ENCODE assay signal across 8 mouse cellular contexts in genomic region chr9:72968349-72969061, GRCm38 (mm10). TPM values are rescaled to one million over a fixed set of nuclear protein-coding genes. Genes with fewer than 3 reads are reported as not detected.
DNase-seq lines count a peak whose midpoint lies in the region; ATAC-seq and TF ChIP-seq lines count a peak whose summit lies in the region.

No protein-coding gene starts in this region.

- no peaks in the 10 kb centered on the region for H3K27me3 ChIP-seq in heart, embryonic 12.5 days (replicated peaks)
- no peaks in the 10 kb centered on the region for H3K27me3 ChIP-seq in liver, embryonic 14.5 days (ENCODE audit: control insufficient read depth, insufficient read depth, low read length)

- no peak overlapping the region for H3K4me3 ChIP-seq in heart, embryonic 12.5 days
- no peak overlapping the region; a peak in 1 of 4 replicates for H3K4me3 ChIP-seq in liver, embryonic 14.5 days (ENCODE audit: insufficient read depth in 1 of 2, low read depth in 2 of 2, low read length in 2 of 2)

- TF ChIP-seq CTCF in liver, embryonic 14.5 days (IDR thresholded peaks at IDR 0.05; ENCODE audit: low read depth): peak; percentile 68

- H3K4me2 ChIP-seq in heart, embryonic 12.5 days: peak overlapping the region; percentile 34; the same call in 1 of the 2 replicates
- H3K4me2 ChIP-seq in liver, embryonic 14.5 days (ENCODE audit: low read depth): no peak overlapping the region

- no peaks in the 10 kb centered on the region for H3K9me3 ChIP-seq in heart, embryonic 12.5 days (replicated peaks)
- H3K9me3 ChIP-seq in liver, embryonic 14.5 days (ENCODE audit: control insufficient read depth, low read length): no peaks in the 10 kb centered on the region

- no peak; the same call in 1 of the 2 replicates for ATAC-seq in heart, embryonic 12.5 days (ENCODE audit: insufficient number of reproducible peaks, low FRiP score)
- ATAC-seq in liver, embryonic 14.5 days (ENCODE audit: insufficient read depth): no peak
- peak; percentile 90 for ATAC-seq in neutrophil, adult 5-6 weeks (ENCODE audit: extremely low read depth, insufficient number of reproducible peaks, low FRiP score, poor library complexity, severe bottlenecking)

- no peaks in the 10 kb centered on the region for H3K36me3 ChIP-seq in heart, embryonic 12.5 days
- no peaks in the 10 kb centered on the region for H3K36me3 ChIP-seq in liver, embryonic 14.5 days (replicated peaks; ENCODE audit: control insufficient read depth, insufficient read depth, low read depth)

- TF ChIP-seq EP300 in liver, embryonic 14.5 days (IDR thresholded peaks at IDR 0.05; ENCODE audit: low read depth): no peak

- WGBS in heart, embryonic 12.5 days: 29% methylated on average over 11 of the region's 11 CpGs
- 22% methylated on average over 11 of the region's 11 CpGs for WGBS in liver, embryonic 14.5 days (ENCODE audit: insufficient replicate concordance)

- no peaks in the 10 kb centered on the region for H3K4me1 ChIP-seq in heart, embryonic 12.5 days (replicated peaks)
- no peaks in the 10 kb centered on the region; a peak in 1 of 4 replicates for H3K4me1 ChIP-seq in liver, embryonic 14.5 days (replicated peaks; ENCODE audit: control insufficient read depth in 2 of 2, insufficient read depth in 2 of 2, low read length in 1 of 2)

- no peak overlapping the region for H3K27ac ChIP-seq in heart, embryonic 12.5 days (ENCODE audit: poor library complexity, severe bottlenecking)
- H3K27ac ChIP-seq in liver, embryonic 14.5 days: no peak overlapping the region

- H3K9ac ChIP-seq in heart, embryonic 12.5 days: no peak overlapping the region
- H3K9ac ChIP-seq in liver, embryonic 14.5 days (replicated peaks): no peak overlapping the region

- DNase-seq in 3134 (ENCODE audit: extremely low read depth, insufficient read length, low spot score): peak; percentile 34
- peak; percentile 64 for DNase-seq in MN1 (ENCODE audit: low spot score)
- DNase-seq in cerebellum, postnatal 14 days: peak; percentile 63 to 65
- DNase-seq in kidney, postnatal 10 days: peak; percentile 47
- DNase-seq in liver, embryonic 14.5 days (ENCODE audit: low read depth in 3 of 3, low spot score in 3 of 3): no peak
- DNase-seq in urinary bladder, postnatal 14 days (ENCODE audit: low spot score): peak; percentile 20

RNA-seq across cellular contexts. Expression of gene Gm44503, which starts 9.9 kb away (rescaled TPM):
- 0.08 TPM in 1 of 2 replicates, not detected in the other for polyA plus RNA-seq in heart, embryonic 12.5 days (2016; fragmentation: Nextera tagmentation; extraction: Ambion mirVana)
- polyA plus RNA-seq in liver, embryonic 14.5 days (2012; rRNA removed): not detected in 2 replicates
- polyA plus RNA-seq in liver, embryonic 14.5 days (2014; fragmentation: Nextera tagmentation; extraction: Ambion mirVana): not detected in 2 replicates
- total RNA-seq in neutrophil, adult 5-6 weeks (2017): 0.58 TPM in 1 of 2 replicates, not detected in the other

RNA-seq across cellular contexts. Expression of gene Dyx1c1, which starts 9.9 kb away (rescaled TPM):
- polyA plus RNA-seq in heart, embryonic 12.5 days (2016; fragmentation: Nextera tagmentation; extraction: Ambion mirVana): 0.68 and 0.73 TPM in 2 replicates
- 0.04 and 0.15 TPM in 2 replicates for polyA plus RNA-seq in liver, embryonic 14.5 days (2012; rRNA removed)
- 0.11 and 0.13 TPM in 2 replicates for polyA plus RNA-seq in liver, embryonic 14.5 days (2014; fragmentation: Nextera tagmentation; extraction: Ambion mirVana)
- total RNA-seq in neutrophil, adult 5-6 weeks (2017): 1.5 and 1.7 TPM in 2 replicates

RNA-seq across cellular contexts. Expression of gene Ccpg1os, which starts 16.7 kb away (rescaled TPM):
- 12.0 and 14.9 TPM in 2 replicates for polyA plus RNA-seq in heart, embryonic 12.5 days (2016; fragmentation: Nextera tagmentation; extraction: Ambion mirVana)
- 1.9 and 2.0 TPM in 2 replicates for polyA plus RNA-seq in liver, embryonic 14.5 days (2012; rRNA removed)
- 2.7 and 3.0 TPM in 2 replicates for polyA plus RNA-seq in liver, embryonic 14.5 days (2014; fragmentation: Nextera tagmentation; extraction: Ambion mirVana)
- 19.4 and 19.9 TPM in 2 replicates for total RNA-seq in neutrophil, adult 5-6 weeks (2017)

RNA-seq across cellular contexts. Expression of gene Ccpg1, which starts 16.7 kb away (rescaled TPM):
- polyA plus RNA-seq in heart, embryonic 12.5 days (2016; fragmentation: Nextera tagmentation; extraction: Ambion mirVana): 34.3 and 35.0 TPM in 2 replicates
- 2.0 and 3.4 TPM in 2 replicates for polyA plus RNA-seq in liver, embryonic 14.5 days (2012; rRNA removed)
- 7.8 and 8.1 TPM in 2 replicates for polyA plus RNA-seq in liver, embryonic 14.5 days (2014; fragmentation: Nextera tagmentation; extraction: Ambion mirVana)
- total RNA-seq in neutrophil, adult 5-6 weeks (2017): 527 and 583 TPM in 2 replicates

RNA-seq across cellular contexts. Expression of gene Pygo1, which starts 43.1 kb away (rescaled TPM):
- 2.9 and 3.0 TPM in 2 replicates for polyA plus RNA-seq in heart, embryonic 12.5 days (2016; fragmentation: Nextera tagmentation; extraction: Ambion mirVana)
- polyA plus RNA-seq in liver, embryonic 14.5 days (2012; rRNA removed): 0.09 TPM in 2 replicates
- polyA plus RNA-seq in liver, embryonic 14.5 days (2014; fragmentation: Nextera tagmentation; extraction: Ambion mirVana): 0.04 and 0.06 TPM in 2 replicates
- total RNA-seq in neutrophil, adult 5-6 weeks (2017): 0.12 TPM in 1 of 2 replicates, not detected in the other

Comparison
In these comparisons a context has a peak if more than half of its experiments do, and no peak if none do; other contexts are left out.
1. DNase-seq: peak in 3134 (single experiment), MN1 (single experiment), cerebellum, postnatal 14 days (2 of 2), kidney, postnatal 10 days (single experiment) and urinary bladder, postnatal 14 days (single experiment); none in liver, embryonic 14.5 days (0 of 3).